Mouse (Mus musculus): ENCODE results near the gene Zfp462.

DNA sequence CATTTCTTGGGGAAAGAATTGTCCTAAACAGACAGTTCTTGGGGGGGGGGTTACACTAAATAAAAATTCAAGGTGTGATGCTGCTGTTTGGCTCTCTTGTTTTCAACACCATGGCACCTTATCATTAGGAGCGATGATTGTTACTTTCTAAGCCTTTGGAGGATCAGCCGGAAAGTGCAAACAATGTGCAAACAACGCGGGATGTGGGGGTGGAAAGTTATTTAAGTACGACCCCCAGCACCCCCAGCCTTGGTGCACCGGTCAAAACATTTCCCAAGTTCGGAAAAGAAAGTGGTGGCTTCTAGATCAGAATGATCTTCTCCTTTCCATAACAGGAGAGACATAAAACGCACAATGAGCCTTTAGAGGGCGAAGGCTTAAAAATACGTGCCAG, 1.8 kb downstream of the Zfp462 start:
- TF ChIP-seq CTCF (IDR thresholded peaks at IDR 0.05; ENCODE audit: low read depth) (no peak), EP300 (IDR thresholded peaks at IDR 0.05; ENCODE audit: low read depth) (no peak)
